Mouse (Mus musculus) B cell, adult 2 months (primary cell): ENCODE results near the gene Tbce.
"Not testable (repeated sequence)": the region's sequence is repeated elsewhere in the genome, so short reads cannot be mapped to it uniquely, and the experiment has no call there.

Source experiments
- DNase-seq, 2 experiments: peaks; one replicate each; pipeline ENCODE4 v3.0.0; 2022

Gene Tbce

GRCm38 (mm10) chr13:14039292-14039965 lies at the start of gene Tbce:
Gene Tbce (minus strand): TSS chr13:14039638.
- peak; percentile 89 to 93 for DNase-seq

- DNase-seq, result no peak
These were observed 49.2 kb upstream of the Tbce start for GRCm38 (mm10) chr13:14088669-14089068.

- no peak for DNase-seq
These were observed 35.9 kb upstream of the Tbce start for GRCm38 (mm10) chr13:14075326-14075725.

- DNase-seq, result no peak
These were observed 34.9 kb upstream of the Tbce start for GRCm38 (mm10) chr13:14074371-14074770.

GRCm38 (mm10) chr13:14069291-14069690 lies 29.9 kb upstream of the Tbce start:
- no peak for DNase-seq

GRCm38 (mm10) chr13:14068035-14068434 lies 28.6 kb upstream of the Tbce start:
- no peak for DNase-seq

GRCm38 (mm10) chr13:14065701-14066100 lies 26.3 kb upstream of the Tbce start:
- DNase-seq, result no peak

GRCm38 (mm10) chr13:14065028-14065380 lies 25.6 kb upstream of the Tbce start:
- no peak for DNase-seq

GRCm38 (mm10) chr13:14064341-14065027 lies 25.0 kb upstream of the Tbce start:
- peak; percentile 73 for DNase-seq

GRCm38 (mm10) chr13:14063942-14064271 lies 24.5 kb upstream of the Tbce start:
- no peak for DNase-seq

GRCm38 (mm10) chr13:14063013-14063941 lies 23.8 kb upstream of the Tbce start, which contains the start of the genes Arid4b and Ggps1:
Gene Arid4b (plus strand): TSS chr13:14063232.
Gene Ggps1 (minus strand): TSS chr13:14063488.
- DNase-seq, result peak; percentile 93 to 96

- DNase-seq, result no peak
These were observed 23.0 kb upstream of the Tbce start for GRCm38 (mm10) chr13:14062209-14063012.

GRCm38 (mm10) chr13:14059582-14059981 lies 20.1 kb upstream of the Tbce start:
- DNase-seq, result no peak

- no peak for DNase-seq
These were observed 17.4 kb upstream of the Tbce start for GRCm38 (mm10) chr13:14056801-14057200.

- DNase-seq, result no peak
These were observed 10.4 kb upstream of the Tbce start for GRCm38 (mm10) chr13:14049878-14050277.

GRCm38 (mm10) chr13:14044521-14044920 lies 5.1 kb upstream of the Tbce start:
- DNase-seq, result no peak

- no peak for DNase-seq
These were observed 4.4 kb upstream of the Tbce start for GRCm38 (mm10) chr13:14043851-14044250.

GRCm38 (mm10) chr13:14040186-14040585 lies 748 bp upstream of the Tbce start:
- DNase-seq, result no peak

- no peak for DNase-seq
These were observed 537 bp downstream of the Tbce start for GRCm38 (mm10) chr13:14038911-14039291.

- no peak for DNase-seq
These were observed 3.4 kb downstream of the Tbce start for GRCm38 (mm10) chr13:14035875-14036630.

- not testable (repeated sequence) for DNase-seq
These were observed 4.1 kb downstream of the Tbce start for GRCm38 (mm10) chr13:14035352-14035751.

GRCm38 (mm10) chr13:14034073-14034348 lies 5.4 kb downstream of the Tbce start:
- no peak for DNase-seq
